Mouse (Mus musculus) embryonic stem cell, embryonic (primary cell): ENCODE results near the gene Bcan.

ENCODE experiments used
- CTCF ChIA-PET, 4 experiments: fragments of 300-600 bp in 2 of 4; fragments of 350-600 bp in 2 of 4; sonication (Branson Sonifier 250); formaldehyde crosslinking; loops; one replicate each; lab custom pipeline; 2022; ENCODE audit warnings: inconsistent platforms in 2 of 4; lab: Charles Lee
- POLR2A ChIA-PET, 4 experiments: fragments of 300-600 bp in 2 of 4; fragments of 350-600 bp in 2 of 4; sonication (Branson Sonifier 250); formaldehyde crosslinking; loops; one replicate each; lab custom pipeline; 2022; ENCODE audit warnings: antibody characterized with exemption in 4 of 4, inconsistent platforms in 1 of 4; lab: Charles Lee

Gene Bcan

DNA sequence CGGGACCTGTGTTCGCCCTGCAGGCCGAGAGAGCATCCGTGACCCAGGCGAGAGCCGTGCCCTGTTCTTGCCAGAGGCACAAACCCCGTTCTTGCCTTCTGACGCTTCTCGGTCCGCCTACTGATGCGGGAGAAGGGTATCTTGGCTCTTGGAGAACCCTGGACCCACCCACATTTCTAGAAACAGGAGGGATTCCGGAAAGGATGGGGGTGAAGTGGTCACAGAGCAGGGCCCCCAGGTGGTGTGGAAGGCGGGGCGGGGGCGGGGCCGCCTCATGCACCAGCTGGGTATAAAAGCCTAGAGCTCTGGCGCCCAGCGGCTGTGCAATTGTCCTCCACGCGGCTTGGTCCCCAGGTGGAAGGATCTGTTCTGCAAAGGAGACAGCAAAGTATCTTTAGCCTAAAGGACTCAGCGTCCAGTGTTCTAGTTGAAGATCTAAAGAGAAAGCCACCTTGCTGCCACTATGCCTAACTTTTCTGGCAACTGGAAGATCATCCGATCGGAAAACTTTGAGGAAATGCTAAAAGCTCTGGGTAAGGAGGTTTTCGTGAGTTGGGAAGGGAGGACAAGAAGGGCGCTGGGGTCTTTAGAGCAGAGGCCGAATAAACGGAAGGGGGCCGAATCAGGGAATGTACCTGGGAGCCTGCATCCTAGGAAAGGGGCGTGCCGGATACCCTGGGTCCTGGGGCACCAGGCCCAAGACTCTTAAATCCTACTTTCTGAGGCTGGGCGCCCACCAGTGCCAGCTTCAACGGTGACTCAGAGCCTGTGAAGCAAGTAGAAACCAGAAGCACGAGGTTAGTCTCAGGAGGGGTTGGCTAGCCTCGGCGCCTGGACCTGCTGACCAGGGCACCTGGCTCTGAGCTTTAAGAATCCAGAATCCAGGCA, 51.4 kb downstream of the Bcan start, which contains the start of gene Crabp2:
Gene Crabp2, plus strand, starts transcription at position 289 of the 888 bp plus-strand sequence.
- ChIA-PET CTCF (interaction anchor here (0.5 to 7.8 kb wide), 14 partner anchors 12 to 432 kb away, joined by 3 to 96 read pairs (median 7); partner anchors contain the start of gene Nes (in 3 of the 4)), POLR2A (interaction anchor here (0.5 to 9.9 kb wide), 33 partner anchors 8 to 333 kb away, joined by 3 to 96 read pairs (median 5); partner anchors contain the start of genes Nes (in 3 of the 4), Prcc (in 3 of the 4), Isg20l2 (in 2 of the 4) and Rrnad1 (in 2 of the 4))

DNA sequence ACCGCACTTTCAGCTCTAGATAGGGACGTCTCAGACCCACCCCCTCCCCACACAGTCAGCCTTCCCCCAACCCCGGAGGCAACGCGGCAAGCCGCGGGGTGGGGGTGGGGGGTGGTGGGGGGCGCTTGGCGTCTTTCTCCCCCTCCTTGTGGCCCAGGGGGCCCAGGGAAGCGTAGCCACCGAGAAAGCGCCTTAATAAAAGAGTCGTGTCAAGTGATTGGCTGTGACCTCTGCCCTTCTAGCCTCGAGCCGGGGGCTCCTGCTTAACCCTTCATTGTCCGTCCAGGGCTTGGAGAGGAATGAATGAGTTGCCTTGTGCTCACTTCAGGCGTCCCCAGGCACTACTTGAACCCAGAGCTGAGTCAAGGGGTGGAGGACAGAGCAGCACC, 52.2 kb downstream of the Bcan start:
- CTCF ChIA-PET, result interaction anchor here (0.5 to 7.8 kb wide), 11 partner anchors 11 to 432 kb away, joined by 3 to 96 read pairs (median 6); partner anchors contain the start of gene Nes (in 3 of the 4)
- POLR2A ChIA-PET, result interaction anchor here (0.6 to 9.9 kb wide), 19 partner anchors 9 to 333 kb away, joined by 3 to 96 read pairs (median 4); partner anchors contain the start of genes Mrpl24 (in 2 of the 4), Nes (in 2 of the 4), Isg20l2 (in 1 of the 4) and Prcc (in 1 of the 4)

DNA sequence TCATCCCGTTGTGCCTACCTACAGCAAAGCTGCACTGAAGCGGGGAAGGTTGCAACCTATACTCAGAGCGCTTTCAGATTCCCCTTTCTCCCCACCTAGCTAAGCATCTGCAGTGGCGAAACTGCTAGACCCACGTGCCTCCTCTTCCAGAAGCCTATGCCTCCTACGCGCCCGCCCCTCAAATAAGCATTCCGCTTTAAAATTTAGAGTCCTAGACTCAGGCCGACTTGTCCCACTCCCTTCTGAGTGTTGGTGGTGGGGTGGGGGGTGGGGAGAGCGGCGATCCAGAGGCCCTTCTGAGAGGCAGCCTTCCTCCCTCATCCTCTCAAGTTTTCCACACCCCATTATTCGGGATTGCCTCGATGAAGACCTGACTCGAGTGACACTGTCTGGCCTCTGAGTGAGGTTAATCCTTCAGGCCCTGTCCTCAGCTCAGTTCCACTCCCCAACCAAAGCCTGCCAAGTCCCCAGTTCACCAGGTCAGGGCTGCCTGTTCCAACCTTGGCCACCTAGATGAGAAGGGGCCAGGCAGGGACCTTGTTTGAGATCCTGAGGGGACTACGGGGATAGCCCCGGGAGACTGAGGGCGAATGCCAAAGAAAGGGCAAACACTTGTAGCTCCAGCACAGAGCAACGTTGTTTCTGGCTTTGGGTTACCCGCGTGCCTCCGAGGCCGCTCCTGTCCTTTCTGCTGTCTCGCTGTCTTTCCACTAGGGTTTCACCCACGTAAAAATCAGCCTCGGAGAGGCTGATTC, 52.8 kb downstream of the Bcan start:
- ChIA-PET POLR2A (interaction anchor here (0.5 to 9.9 kb wide), 27 partner anchors 9 to 228 kb away, joined by 3 to 96 read pairs (median 4); partner anchors contain the start of genes Mrpl24 (in 2 of the 4), Nes (in 2 of the 4), Isg20l2 (in 1 of the 4) and Prcc (in 1 of the 4)), CTCF (interaction anchor here (0.6 to 7.8 kb wide), 12 partner anchors 11 to 76 kb away, joined by 3 to 96 read pairs (median 6); partner anchors contain the start of gene Nes (in 3 of the 4))

DNA sequence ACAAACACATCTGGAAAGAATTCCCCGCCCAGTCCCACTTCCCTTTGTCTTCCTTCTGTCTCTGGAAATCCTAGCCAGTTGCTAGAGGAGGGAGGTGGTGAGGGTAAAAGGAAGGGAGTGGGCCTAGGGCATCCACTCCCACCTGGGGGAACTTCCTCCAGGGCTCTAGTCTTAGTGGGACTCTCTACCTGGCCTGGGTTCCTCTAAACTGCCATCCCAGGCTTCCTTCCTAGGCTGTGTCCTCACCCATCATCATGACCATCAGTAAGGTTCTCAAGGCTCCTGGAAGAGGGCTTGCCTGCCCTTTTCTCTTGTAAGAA, 53.5 kb downstream of the Bcan start:
- CTCF ChIA-PET, result interaction anchor here in 3 of 4 experiments (0.6 to 7.8 kb wide), 6 partner anchors 10 to 125 kb away, joined by 4 to 96 read pairs (median 11); partner anchors contain the start of gene Nes (in 1 of the 3)
- POLR2A ChIA-PET, result interaction anchor here in 3 of 4 experiments (0.6 to 9.9 kb wide), 19 partner anchors 8 to 229 kb away, joined by 3 to 96 read pairs (median 4); partner anchors contain the start of genes Nes (in 2 of the 3), Mrpl24 (in 1 of the 3) and Prcc (in 1 of the 3)

DNA sequence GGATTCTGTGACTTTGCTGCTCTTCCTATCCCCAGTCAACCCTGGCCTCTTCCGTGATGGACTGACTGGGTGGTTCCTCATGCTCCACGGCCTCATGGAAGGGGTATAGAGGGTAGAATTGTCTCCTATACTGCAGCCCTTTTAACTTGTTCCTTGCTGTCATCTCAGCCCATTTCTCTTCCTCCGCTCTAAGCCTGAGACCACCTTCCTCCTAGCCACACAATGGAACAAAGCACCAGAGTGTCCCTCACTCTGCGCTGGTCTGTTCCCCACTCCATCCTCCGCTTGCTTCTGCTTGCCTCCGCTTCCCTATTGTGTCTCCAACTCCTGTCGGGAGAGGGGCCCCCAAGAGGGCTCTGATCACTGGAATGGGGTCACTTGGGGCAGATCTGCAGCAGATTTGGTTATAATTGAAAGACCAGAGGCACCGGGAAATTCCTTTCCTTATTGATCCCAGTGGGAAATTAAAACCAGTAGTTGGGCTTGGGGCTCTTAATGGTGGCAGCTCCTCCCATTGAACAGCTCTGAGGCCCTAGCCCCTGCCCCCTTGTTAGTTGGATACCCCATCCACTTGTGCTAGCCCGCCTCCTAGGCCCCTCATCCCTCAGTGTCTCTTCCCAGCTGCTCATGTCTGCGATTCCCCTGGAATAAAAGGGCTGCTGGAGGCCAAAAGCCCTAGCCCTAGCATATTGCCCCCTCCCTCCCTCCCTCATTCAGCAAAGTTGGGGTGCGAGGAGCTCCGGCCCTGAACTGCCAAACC, 54.1 kb downstream of the Bcan start:
- ChIA-PET POLR2A (interaction anchor here in 3 of 4 experiments (0.6 to 9.9 kb wide), 16 partner anchors 7 to 229 kb away, joined by 3 to 96 read pairs (median 4); partner anchors contain the start of genes Nes (in 2 of the 3) and Prcc (in 1 of the 3)), CTCF (interaction anchor here in 2 of 4 experiments (0.6 to 7.8 kb wide), 5 partner anchors 10 to 1432 kb away, joined by 3 to 96 read pairs (median 4); no protein-coding TSS in a partner anchor)

DNA sequence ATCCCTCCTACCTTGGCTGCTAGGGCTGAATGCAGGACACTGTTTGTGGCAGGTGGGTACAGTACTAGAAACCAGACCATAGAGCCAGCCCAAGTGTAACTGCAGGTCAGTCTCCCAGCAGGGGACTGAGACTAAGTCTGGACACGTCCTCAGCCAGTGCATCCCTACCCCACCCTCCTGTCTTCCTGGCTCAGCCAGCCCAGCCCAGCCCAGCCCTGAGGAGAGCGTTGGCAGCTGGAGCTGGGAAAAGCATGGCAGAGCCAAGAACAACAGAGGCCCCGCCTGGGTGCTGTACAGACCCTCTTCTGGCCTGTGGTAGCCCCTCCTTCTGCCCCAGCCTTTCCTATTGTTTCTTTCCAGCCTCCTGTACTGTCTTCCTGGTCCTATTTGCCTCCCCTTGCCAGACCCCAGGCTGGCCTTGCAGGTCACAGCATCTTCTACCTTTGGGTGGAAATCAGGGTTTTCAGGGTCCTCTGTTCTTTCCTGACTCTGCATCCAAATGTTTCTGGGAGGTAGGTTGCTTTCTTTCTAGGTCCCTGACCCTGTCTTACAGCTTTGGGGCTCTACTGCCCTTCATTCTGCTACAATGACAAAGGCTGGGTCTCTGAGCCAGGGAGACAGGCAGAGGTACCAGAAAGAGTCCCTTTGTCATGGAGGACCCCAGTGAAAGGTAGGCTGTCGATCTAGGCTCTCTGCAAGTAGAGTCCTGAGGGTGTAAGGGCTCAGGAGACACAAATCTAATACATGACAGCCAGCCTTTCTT, 55.0 kb downstream of the Bcan start:
- POLR2A ChIA-PET, result interaction anchor here in 2 of 4 experiments (0.7 to 9.9 kb wide), 8 partner anchors 6 to 59 kb away, joined by 3 to 96 read pairs (median 4); partner anchors contain the start of genes Nes (in 1 of the 2) and Prcc (in 1 of the 2)

DNA sequence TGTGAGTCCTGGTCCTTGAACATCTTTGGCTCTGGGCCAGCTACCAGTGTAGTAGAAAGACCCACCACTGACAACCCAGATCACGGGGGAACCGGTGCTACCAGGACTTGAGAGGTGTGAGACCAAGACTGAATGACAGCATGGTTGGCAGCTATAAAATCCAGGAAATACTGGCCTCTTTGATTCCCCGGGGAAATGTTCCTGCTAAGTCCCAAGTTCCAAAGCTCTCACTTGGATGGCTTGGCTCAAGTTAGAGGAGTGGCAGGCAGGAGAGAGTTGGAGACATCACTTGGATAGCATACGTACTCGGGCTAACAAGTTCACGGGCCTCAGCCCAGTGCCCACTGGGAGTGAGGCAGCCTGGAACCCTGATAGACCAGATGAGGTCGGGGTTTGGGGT, 56.4 kb downstream of the Bcan start:
- ChIA-PET POLR2A (interaction anchor here in 2 of 4 experiments (0.9 to 1.8 kb wide), 6 partner anchors 8 to 106 kb away, joined by 3 to 5 read pairs (median 3); partner anchors contain the start of gene Prcc (in 1 of the 2)), CTCF (interaction anchor here in 2 of 4 experiments (0.6 to 3.5 kb wide), 3 partner anchors 26 to 44 kb away, joined by 3 to 12 read pairs (median 5); no protein-coding TSS in a partner anchor)

More for the DNA sequence above, 55.0 kb downstream of the Bcan start:
- CTCF ChIA-PET, result interaction anchor here in 2 of 4 experiments (1.0 to 3.5 kb wide), 6 partner anchors 8 to 42 kb away, joined by 3 to 12 read pairs (median 6); no protein-coding TSS in a partner anchor

DNA sequence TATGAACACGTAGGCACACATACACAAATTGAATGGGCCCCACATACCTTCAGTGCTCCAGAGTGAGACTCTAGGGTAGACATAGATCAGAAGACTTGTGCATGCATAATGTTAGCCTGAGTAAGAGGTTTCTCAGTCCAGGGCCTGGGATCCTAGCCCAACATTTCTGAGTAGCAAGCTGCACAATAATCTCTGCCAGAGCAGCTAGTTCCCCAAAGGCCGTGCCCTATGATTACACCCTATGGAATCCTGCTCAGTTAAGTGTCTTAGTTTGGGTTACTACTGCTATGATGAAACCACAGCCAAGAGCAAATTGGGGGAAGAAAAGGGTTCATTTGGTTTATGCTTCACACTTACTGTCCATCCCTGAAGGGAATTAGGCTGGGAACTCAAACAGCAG, 57.6 kb downstream of the Bcan start:
- ChIA-PET CTCF (interaction anchor here in 1 of 4 experiments (3.5 kb wide), 1 partner anchor 45 kb away, joined by 12 read pairs; no protein-coding TSS in a partner anchor), POLR2A (interaction anchor here in 3 of 4 experiments (0.6 to 1.3 kb wide), 6 partner anchors 10 to 468 kb away, joined by 3 to 7 read pairs (median 4); partner anchors contain the start of gene Pmf1 (in 1 of the 3))

DNA sequence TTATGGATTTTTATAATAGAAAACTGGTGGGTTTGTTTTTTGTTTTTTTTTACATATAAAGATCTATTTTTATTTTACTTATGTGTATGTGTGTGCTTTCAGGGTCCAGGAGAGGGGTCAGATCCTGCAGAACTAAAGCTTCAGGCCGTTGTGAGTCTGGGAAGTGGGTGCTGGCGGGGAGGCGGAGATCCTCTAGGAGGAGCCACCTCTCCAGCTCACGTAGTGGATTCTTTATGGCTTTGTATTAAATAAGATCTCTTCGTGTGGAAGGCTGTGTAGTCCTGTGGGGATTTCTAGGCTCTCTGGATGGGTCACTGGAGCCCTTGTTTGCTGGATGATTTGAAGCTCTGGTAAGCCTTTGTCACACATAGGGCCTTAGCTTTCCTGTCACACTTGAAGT, 59.4 kb downstream of the Bcan start:
- ChIA-PET CTCF (interaction anchor here (0.5 to 4.1 kb wide), 14 partner anchors 8 to 256 kb away, joined by 3 to 27 read pairs (median 4); partner anchors contain the start of gene Bcan (in 1 of the 4)), POLR2A (interaction anchor here (0.7 to 6.7 kb wide), 23 partner anchors 7 to 139 kb away, joined by 3 to 68 read pairs (median 4); partner anchors contain the start of genes Hdgf (in 2 of the 4), Isg20l2 (in 2 of the 4), Rrnad1 (in 2 of the 4) and Crabp2 (in 1 of the 4))
